8 mouse cellular contexts compared by ENCODE assay signal in genomic region chr4:129697191-129697590, GRCm38 (mm10). TPM values are rescaled to one million over a fixed set of nuclear protein-coding genes. Genes with fewer than 3 reads are reported as not detected.
DNase-seq lines count a peak whose midpoint lies in the region; ATAC-seq and TF ChIP-seq lines count a peak whose summit lies in the region.

No protein-coding gene starts in this region.

- DNase-seq in heart, embryonic 10.5 days (ENCODE audit: low spot score), result no peak
- no peak for DNase-seq in heart, postnatal 36 days
- DNase-seq in CH12.LX (ENCODE audit: extremely low read depth), result no peak
- DNase-seq in forebrain, embryonic 14.5 days (ENCODE audit: low spot score), result no peak
- DNase-seq in spleen, adult 18-20 months, result no peak
- DNase-seq in lung, adult 18-20 months, result no peak
- DNase-seq in urinary bladder, postnatal 25 days (ENCODE audit: low spot score), result no peak

- peak overlapping the region; percentile 66 for H3K4me2 ChIP-seq in CH12.LX (ENCODE audit: insufficient read depth, low read depth, poor library complexity, severe bottlenecking)
- peak overlapping the region; percentile 63 for H3K4me2 ChIP-seq in forebrain, embryonic 14.5 days (ENCODE audit: low read length)
- peak overlapping the region; percentile 93 for H3K4me2 ChIP-seq in liver, embryonic 15.5 days

- peaks cover 4% of the 10 kb centered on the region; the same call in 1 of the 2 replicates for H3K79me2 ChIP-seq in CH12.LX (replicated peaks; ENCODE audit: control insufficient read depth, extremely low read depth, insufficient read depth, poor library complexity, severe bottlenecking)

- no peaks in the 10 kb centered on the region for H3K9me3 ChIP-seq in heart, embryonic 10.5 days
- H3K9me3 ChIP-seq in CH12.LX (replicated peaks; ENCODE audit: low read length), result no peaks in the 10 kb centered on the region
- H3K9me3 ChIP-seq in forebrain, embryonic 14.5 days (replicated peaks; ENCODE audit: control insufficient read depth, low read length), result no peaks in the 10 kb centered on the region
- no peaks in the 10 kb centered on the region for H3K9me3 ChIP-seq in liver, embryonic 15.5 days (replicated peaks)

- H3K27me3 ChIP-seq in heart, embryonic 10.5 days (ENCODE audit: insufficient read depth, poor library complexity, severe bottlenecking), result no peaks in the 10 kb centered on the region
- no peaks in the 10 kb centered on the region for H3K27me3 ChIP-seq in CH12.LX (replicated peaks)
- H3K27me3 ChIP-seq in forebrain, embryonic 14.5 days (replicated peaks; ENCODE audit: control insufficient read depth, insufficient read depth, low read length), result no peaks in the 10 kb centered on the region
- H3K27me3 ChIP-seq in liver, embryonic 15.5 days, result no peaks in the 10 kb centered on the region

- peak overlapping the region; percentile 74 for H3K4me3 ChIP-seq in heart, embryonic 10.5 days
- H3K4me3 ChIP-seq in CH12.LX (replicated peaks in 1 of 3; ENCODE audit: low read depth in 2 of 3, low read length in 2 of 3, poor library complexity in 1 of 3), result peak overlapping the region in 2 of 3 experiments; percentile 55 to 81
- H3K4me3 ChIP-seq in forebrain, embryonic 14.5 days (ENCODE audit: low read depth, low read length), result peak overlapping the region; percentile 64
- peak overlapping the region; percentile 80 for H3K4me3 ChIP-seq in liver, embryonic 15.5 days (replicated peaks)

- peaks cover 26% of the 10 kb centered on the region for H3K4me1 ChIP-seq in heart, embryonic 10.5 days
- H3K4me1 ChIP-seq in CH12.LX (ENCODE audit: control insufficient read depth in 1 of 2, insufficient read depth in 2 of 2), result peaks cover 2 to 26% of the 10 kb centered on the region in 2 experiments; a peak in 2 of 4 replicates
- H3K4me1 ChIP-seq in forebrain, embryonic 14.5 days (ENCODE audit: control insufficient read depth, insufficient read depth, low read length), result peaks cover 20% of the 10 kb centered on the region
- peaks cover 26% of the 10 kb centered on the region for H3K4me1 ChIP-seq in liver, embryonic 15.5 days (replicated peaks)

- no peak; the same call in 1 of the 2 replicates for TF ChIP-seq EP300 in CH12.LX (IDR thresholded peaks at IDR 0.05; ENCODE audit: low read length)

- no peak for TF ChIP-seq CTCF in CH12.LX (conservative IDR thresholded peaks at IDR 0.05 in 1 of 2, IDR thresholded peaks at IDR 0.05 in 1 of 2; ENCODE audit: low read depth in 2 of 2, low read length in 2 of 2)

- dilution Hi-C loops in CH12.LX (cut with MboI; ENCODE audit: extremely low pct_ligation_motif_present, extremely low pct_unique_long_range_greater_than_20kb, low sequenced_read_pairs), result no loop called here

- H3K36me3 ChIP-seq in heart, embryonic 10.5 days, result peaks cover 32% of the 10 kb centered on the region
- peaks cover 18 to 34% of the 10 kb centered on the region in 2 experiments for H3K36me3 ChIP-seq in CH12.LX (replicated peaks in 1 of 2; ENCODE audit: control insufficient read depth in 1 of 2, insufficient read depth in 1 of 2, low read length in 1 of 2)
- peaks cover 26% of the 10 kb centered on the region for H3K36me3 ChIP-seq in forebrain, embryonic 14.5 days (ENCODE audit: control insufficient read depth, insufficient read depth, low read length)
- peaks cover 14% of the 10 kb centered on the region for H3K36me3 ChIP-seq in liver, embryonic 15.5 days (replicated peaks)

- no peak for ATAC-seq in forebrain, embryonic 14.5 days
- ATAC-seq in liver, embryonic 15.5 days (ENCODE audit: insufficient read depth), result no peak

- WGBS in heart, embryonic 10.5 days, result 80% methylated on average over 7 of the region's 7 CpGs
- WGBS in forebrain, embryonic 14.5 days, result 81% methylated on average over 7 of the region's 7 CpGs
- 66% methylated on average over 7 of the region's 7 CpGs for WGBS in liver, embryonic 15.5 days (ENCODE audit: insufficient replicate concordance)

- no peak for TF ChIP-seq RAD21 in CH12.LX (IDR thresholded peaks at IDR 0.05; ENCODE audit: low read depth, low read length)

- peak overlapping the region; percentile 92 for H3K27ac ChIP-seq in heart, embryonic 10.5 days
- no peak overlapping the region for H3K27ac ChIP-seq in CH12.LX (ENCODE audit: insufficient read depth, low read depth)
- peak overlapping the region; percentile 96 for H3K27ac ChIP-seq in forebrain, embryonic 14.5 days (ENCODE audit: low read depth, low read length)
- no peak overlapping the region; the same call in 1 of the 2 replicates for H3K27ac ChIP-seq in liver, embryonic 15.5 days (replicated peaks)

- TF ChIP-seq POLR2A in CH12.LX (IDR thresholded peaks at IDR 0.05; ENCODE audit: low read depth, low read length), result no peak

- peak overlapping the region; percentile 78 for H3K9ac ChIP-seq in CH12.LX (ENCODE audit: insufficient read depth, low read depth)
- peak overlapping the region; percentile 84 for H3K9ac ChIP-seq in forebrain, embryonic 14.5 days (ENCODE audit: low read length)
- peak overlapping the region; percentile 71 for H3K9ac ChIP-seq in liver, embryonic 15.5 days

- intact Hi-C loops in heart, postnatal 36 days (cut with DNase I), result no loop called here

- in situ Hi-C loops in CH12.LX (cut with MboI; ENCODE audit: low pct_ligation_motif_present, low pct_unique_long_range_greater_than_20kb, low sequenced_read_pairs), result no loop called here

TF ChIP-seq in CH12.LX, 34 proteins besides CTCF, POLR2A, EP300 and RAD21:
- TF ChIP-seq MXI1 (IDR thresholded peaks at IDR 0.05; ENCODE audit: low read depth, low read length) (no peak), CHD1 (IDR thresholded peaks at IDR 0.05; ENCODE audit: low read depth, low read length) (no peak), ZMIZ1 (IDR thresholded peaks at IDR 0.05; ENCODE audit: low read depth, low read length) (no peak), USF2 (conservative IDR thresholded peaks at IDR 0.05; ENCODE audit: low read depth, low read length) (no peak), IRF4 (IDR thresholded peaks at IDR 0.05; ENCODE audit: low read depth, low read length) (no peak), MAFK (IDR thresholded peaks at IDR 0.05; ENCODE audit: insufficient replicate concordance, low read length) (no peak), ZC3H11A (IDR thresholded peaks at IDR 0.05; ENCODE audit: low read depth, low read length) (no peak), SIN3A (IDR thresholded peaks at IDR 0.05; ENCODE audit: low read length) (no peak), USF1 (IDR thresholded peaks at IDR 0.05; ENCODE audit: low read depth, low read length) (no peak), MAX (IDR thresholded peaks at IDR 0.05; ENCODE audit: low read length) (no peak), SMC3 (IDR thresholded peaks at IDR 0.05; ENCODE audit: low read depth, low read length) (no peak), JUN (IDR thresholded peaks at IDR 0.05; ENCODE audit: insufficient read depth, low read depth, low read length) (no peak), POLR2AphosphoS2 (IDR thresholded peaks at IDR 0.05; ENCODE audit: low read depth, low read length) (no peak), TCF12 (IDR thresholded peaks at IDR 0.05; ENCODE audit: low read depth, low read length) (no peak)

RNA-seq across cellular contexts. Expression of gene Tmem39b, which starts 0.6 kb away (rescaled TPM):
- 8.2 and 12.2 TPM in 2 replicates for polyA plus RNA-seq in heart, embryonic 10.5 days (2016; fragmentation: Nextera tagmentation; extraction: Ambion mirVana)
- 1 to 10 TPM; 4.1 to 4.7 TPM for total RNA-seq in heart, postnatal 36 days (2021)
- total RNA-seq in CH12.LX (2012; rRNA removed) (11.3 and 11.9 TPM in 2 replicates), CH12.LX (2014; rRNA removed) (13.9 and 14.6 TPM in 2 replicates)
- polyA plus RNA-seq in CH12.LX (2012; ENCODE audit: insufficient read length, low read depth), result 33.5 and 37.7 TPM in 2 replicates
- polyA plus RNA-seq in forebrain, embryonic 14.5 days (2014; fragmentation: Nextera tagmentation; extraction: Ambion mirVana), result 42.0 and 47.4 TPM in 2 replicates
- 2.5 and 3.5 TPM in 2 replicates for polyA plus RNA-seq in liver, embryonic 15.5 days (2015; fragmentation: Nextera tagmentation; extraction: Ambion mirVana)

RNA-seq across cellular contexts. Expression of gene Kpna6, which starts 24.6 kb away (rescaled TPM):
- 13.6 and 17.2 TPM in 2 replicates for polyA plus RNA-seq in heart, embryonic 10.5 days (2016; fragmentation: Nextera tagmentation; extraction: Ambion mirVana)
- total RNA-seq in heart, postnatal 36 days (2021), result 10 to 100 TPM; 63.3 to 73.1 TPM
- total RNA-seq in CH12.LX (2012; rRNA removed) (17.3 and 23.9 TPM in 2 replicates), CH12.LX (2014; rRNA removed) (19.6 and 22.4 TPM in 2 replicates)
- polyA plus RNA-seq in CH12.LX (2012; ENCODE audit: insufficient read length, low read depth), result 25.8 and 26.4 TPM in 2 replicates
- polyA plus RNA-seq in forebrain, embryonic 14.5 days (2014; fragmentation: Nextera tagmentation; extraction: Ambion mirVana), result 16.5 TPM in 2 replicates
- polyA plus RNA-seq in liver, embryonic 15.5 days (2015; fragmentation: Nextera tagmentation; extraction: Ambion mirVana), result 6.0 and 6.8 TPM in 2 replicates

RNA-seq across cellular contexts. Expression of gene Khdrbs1, which starts 44.9 kb away (rescaled TPM):
- polyA plus RNA-seq in heart, embryonic 10.5 days (2016; fragmentation: Nextera tagmentation; extraction: Ambion mirVana), result 93.7 and 115 TPM in 2 replicates
- 10 to 100 TPM; 35.4 to 44.2 TPM for total RNA-seq in heart, postnatal 36 days (2021)
- 58.6 and 65.9 TPM in 2 replicates for total RNA-seq in CH12.LX (2012; rRNA removed)
- 67.4 and 79.0 TPM in 2 replicates for total RNA-seq in CH12.LX (2014; rRNA removed)
- polyA plus RNA-seq in CH12.LX (2012; ENCODE audit: insufficient read length, low read depth), result 125 TPM in 2 replicates
- polyA plus RNA-seq in forebrain, embryonic 14.5 days (2014; fragmentation: Nextera tagmentation; extraction: Ambion mirVana), result 133 and 136 TPM in 2 replicates
- 25.7 and 26.1 TPM in 2 replicates for polyA plus RNA-seq in liver, embryonic 15.5 days (2015; fragmentation: Nextera tagmentation; extraction: Ambion mirVana)

RNA-seq across cellular contexts. Expression of gene Txlna, which starts 56.3 kb away (rescaled TPM):
- 71.7 and 72.4 TPM in 2 replicates for polyA plus RNA-seq in heart, embryonic 10.5 days (2016; fragmentation: Nextera tagmentation; extraction: Ambion mirVana)
- 10 to 100 TPM; 23.9 to 32.0 TPM for total RNA-seq in heart, postnatal 36 days (2021)
- total RNA-seq in CH12.LX (2012; rRNA removed) (51.8 and 68.2 TPM in 2 replicates), CH12.LX (2014; rRNA removed) (50.0 and 52.2 TPM in 2 replicates)
- polyA plus RNA-seq in CH12.LX (2012; ENCODE audit: insufficient read length, low read depth), result 64.7 and 103 TPM in 2 replicates
- polyA plus RNA-seq in forebrain, embryonic 14.5 days (2014; fragmentation: Nextera tagmentation; extraction: Ambion mirVana), result 65.4 and 71.6 TPM in 2 replicates
- 23.0 and 26.7 TPM in 2 replicates for polyA plus RNA-seq in liver, embryonic 15.5 days (2015; fragmentation: Nextera tagmentation; extraction: Ambion mirVana)

Comparison
In these comparisons a context has a peak if more than half of its experiments do, and no peak if none do; other contexts are left out.
1. H3K27ac ChIP-seq: peak in heart, embryonic 10.5 days (single experiment) and forebrain, embryonic 14.5 days (single experiment); none in CH12.LX (single experiment) and liver, embryonic 15.5 days (single experiment).
2. Peak in every context shown above with its lines, with median percentiles within 50 percentile points of each other: H3K4me3 ChIP-seq, H3K4me2 ChIP-seq and H3K9ac ChIP-seq.